Mouse (Mus musculus) right cerebral cortex, postnatal 36 days (tissue): Measurements from ENCODE around the gene Thbd.
A peak's percentile ranks its signal among the peaks of the same experiment; 100 is the strongest.

Source experiments
- DNase-seq, 2 experiments: peaks; one replicate each; pipeline ENCODE4 v3.0.0; 2022; ENCODE audit warnings: low spot score in 2 of 2, mixed read lengths in 1 of 2

Thbd gene

GRCm38 (mm10) chr2:148386927-148387326 lies 21.1 kb downstream of the Thbd start:
- DNase-seq = no peak

GRCm38 (mm10) chr2:148386476-148386875 lies 21.5 kb downstream of the Thbd start:
- DNase-seq = no peak

- DNase-seq = no peak
Observed at GRCm38 (mm10) chr2:148381076-148381475, 26.9 kb downstream of the Thbd start.

GRCm38 (mm10) chr2:148379899-148380413 lies 28.0 kb downstream of the Thbd start:
- DNase-seq = no peak

GRCm38 (mm10) chr2:148378817-148379342 lies 29.1 kb downstream of the Thbd start:
- no peak for DNase-seq

GRCm38 (mm10) chr2:148375326-148376150 lies 32.5 kb downstream of the Thbd start:
- DNase-seq = no peak

- no peak for DNase-seq
Observed at GRCm38 (mm10) chr2:148373602-148374071, 34.4 kb downstream of the Thbd start.

GRCm38 (mm10) chr2:148371743-148372630 lies 36.0 kb downstream of the Thbd start:
- DNase-seq = no peak

- no peak for DNase-seq
Observed at GRCm38 (mm10) chr2:148365227-148365626, 42.8 kb downstream of the Thbd start.

GRCm38 (mm10) chr2:148364536-148364935 lies 43.5 kb downstream of the Thbd start:
- peak; percentile 51 to 75 for DNase-seq

GRCm38 (mm10) chr2:148357145-148357544 lies 50.8 kb downstream of the Thbd start:
- no peak for DNase-seq
